Mouse (Mus musculus) erythroblast, adult 5-6 weeks (primary cell): Measurements from ENCODE around the gene Agpat3. TPM values are rescaled to one million over a fixed set of nuclear protein-coding genes. Genes with fewer than 3 reads are reported as not detected.

Experiments
- ATAC-seq: replicated peaks from 2 replicates; pipeline ENCODE4 v1.8.0; 2016; ENCODE audit warnings: moderate number of reproducible peaks, mild to moderate bottlenecking, moderate TSS enrichment, inconsistent platforms; ENCODE audit not compliant: poor library complexity, low FRiP score, severe bottlenecking
- total RNA-seq, 2 experiments: library from RNA; stranded (forward) in 1 of 2; stranded (reverse) in 1 of 2; fragments of 150-400 nt in 1 of 2; fragments of 200-764, 138-1000 nt in 1 of 2; gene quantifications; 2 replicates each; pipeline versions ENCODE4 v1.2.3 to v1.2.4; 2015 to 2017; ENCODE audit warnings: low replicate concordance in 2 of 2

Agpat3 gene
- total RNA-seq, 2 experiments from 2014 or later: 2.6 to 5.8 TPM

- ATAC-seq: no peak
Observed at GRCm38 (mm10) chr10:78272932-78273331, 79.4 kb downstream of the Agpat3 start.

GRCm38 (mm10) chr10:78265881-78266280 is 86.4 kb downstream of the Agpat3 start:
- no peak for ATAC-seq

GRCm38 (mm10) chr10:78264735-78265134 is 87.6 kb downstream of the Agpat3 start:
- no peak for ATAC-seq

GRCm38 (mm10) chr10:78260916-78261650 is 91.2 kb downstream of the Agpat3 start:
- ATAC-seq: no peak

DNA sequence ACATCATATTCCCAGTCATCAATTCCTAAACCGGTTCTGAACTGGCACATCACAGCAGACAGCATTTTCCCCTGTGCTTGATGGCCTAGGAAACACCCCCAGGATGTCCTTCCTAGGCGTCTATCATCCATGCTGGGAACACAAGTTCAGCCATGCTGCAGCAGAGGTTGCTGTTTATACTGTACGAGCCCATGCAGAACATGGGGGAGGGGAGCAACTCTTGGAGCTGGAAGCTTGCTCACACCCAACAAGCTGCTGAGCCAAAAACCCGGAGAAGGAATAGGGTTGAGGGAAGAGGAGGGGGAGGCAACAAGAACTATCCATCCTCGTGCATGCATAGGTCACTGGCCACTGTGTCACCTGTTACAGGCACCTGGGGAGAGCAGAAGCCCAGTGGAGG is 92.0 kb downstream of the Agpat3 start:
- ATAC-seq: no peak

GRCm38 (mm10) chr10:78259702-78260101 is 92.6 kb downstream of the Agpat3 start:
- ATAC-seq: no peak

DNA sequence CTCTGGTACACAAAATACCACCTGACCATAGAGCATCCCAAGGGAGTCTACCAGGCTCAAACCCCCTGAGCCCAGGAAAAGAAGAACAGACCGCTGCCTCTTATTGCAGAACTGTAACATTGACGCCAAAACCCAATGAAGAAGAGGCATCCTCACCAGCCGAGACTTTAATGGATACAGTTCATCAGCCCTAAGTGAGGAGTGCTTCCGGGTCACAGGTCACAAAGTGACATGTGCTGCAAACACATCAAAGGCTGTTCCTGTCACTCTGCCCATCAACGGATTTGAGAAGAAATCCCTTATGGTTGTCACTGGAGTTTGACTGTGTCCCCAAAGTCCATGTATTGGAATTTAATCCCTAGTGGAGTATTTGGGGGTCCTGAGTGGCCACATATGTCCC is 93.1 kb downstream of the Agpat3 start:
- ATAC-seq: no peak

DNA sequence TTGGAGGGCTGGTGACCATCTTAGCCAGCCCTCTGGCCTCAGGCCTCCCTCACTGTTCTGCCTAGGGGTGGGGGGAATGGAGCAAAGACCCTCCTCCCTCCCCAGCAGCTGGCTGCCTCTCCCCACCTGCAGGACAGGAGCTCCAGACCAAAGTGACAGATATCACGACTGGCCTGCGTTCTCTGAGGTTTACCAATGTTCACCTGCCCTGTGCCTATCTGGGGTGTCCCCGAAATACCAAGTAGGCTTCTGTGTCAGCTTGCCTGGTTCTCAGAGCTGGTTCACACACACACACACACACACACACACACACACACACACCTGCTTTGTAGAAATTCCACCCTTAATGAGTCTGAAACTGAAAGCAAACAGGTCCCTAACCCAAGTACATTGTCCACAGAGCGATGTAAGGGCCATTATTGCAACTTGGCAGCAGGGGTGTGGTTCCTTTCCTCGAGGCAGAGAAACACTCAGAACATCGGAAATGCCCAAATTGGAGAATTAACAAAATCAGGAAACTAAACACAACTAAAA is 94.1 kb downstream of the Agpat3 start:
- ATAC-seq: no peak

DNA sequence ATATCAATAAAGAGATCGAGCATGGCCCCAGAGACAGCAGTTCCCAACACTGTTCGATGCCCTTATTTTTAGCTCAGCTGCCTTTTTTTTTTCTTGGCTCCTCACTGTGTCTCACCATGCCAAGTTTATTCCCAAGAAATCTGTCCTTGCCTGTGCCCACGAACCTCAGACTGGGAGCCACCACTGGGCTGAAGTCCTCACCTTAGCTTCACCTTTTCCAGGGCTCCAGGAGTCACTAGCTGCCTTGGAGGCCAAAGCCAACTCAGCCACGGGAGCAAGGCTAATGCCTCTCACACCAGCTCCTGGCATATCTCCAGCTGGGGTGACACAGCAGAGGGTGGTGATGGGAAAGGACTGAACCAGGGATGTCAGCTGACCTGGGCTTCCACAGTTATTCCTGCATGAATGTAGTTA is 96.6 kb downstream of the Agpat3 start:
- peak; percentile 92 for ATAC-seq

GRCm38 (mm10) chr10:78247206-78247605 is 105.1 kb downstream of the Agpat3 start:
- ATAC-seq: no peak

- no peak for ATAC-seq
Observed at GRCm38 (mm10) chr10:78246725-78247124, 105.6 kb downstream of the Agpat3 start.

GRCm38 (mm10) chr10:78245225-78245547 is 107.1 kb downstream of the Agpat3 start:
- ATAC-seq: peak; percentile 45

DNA sequence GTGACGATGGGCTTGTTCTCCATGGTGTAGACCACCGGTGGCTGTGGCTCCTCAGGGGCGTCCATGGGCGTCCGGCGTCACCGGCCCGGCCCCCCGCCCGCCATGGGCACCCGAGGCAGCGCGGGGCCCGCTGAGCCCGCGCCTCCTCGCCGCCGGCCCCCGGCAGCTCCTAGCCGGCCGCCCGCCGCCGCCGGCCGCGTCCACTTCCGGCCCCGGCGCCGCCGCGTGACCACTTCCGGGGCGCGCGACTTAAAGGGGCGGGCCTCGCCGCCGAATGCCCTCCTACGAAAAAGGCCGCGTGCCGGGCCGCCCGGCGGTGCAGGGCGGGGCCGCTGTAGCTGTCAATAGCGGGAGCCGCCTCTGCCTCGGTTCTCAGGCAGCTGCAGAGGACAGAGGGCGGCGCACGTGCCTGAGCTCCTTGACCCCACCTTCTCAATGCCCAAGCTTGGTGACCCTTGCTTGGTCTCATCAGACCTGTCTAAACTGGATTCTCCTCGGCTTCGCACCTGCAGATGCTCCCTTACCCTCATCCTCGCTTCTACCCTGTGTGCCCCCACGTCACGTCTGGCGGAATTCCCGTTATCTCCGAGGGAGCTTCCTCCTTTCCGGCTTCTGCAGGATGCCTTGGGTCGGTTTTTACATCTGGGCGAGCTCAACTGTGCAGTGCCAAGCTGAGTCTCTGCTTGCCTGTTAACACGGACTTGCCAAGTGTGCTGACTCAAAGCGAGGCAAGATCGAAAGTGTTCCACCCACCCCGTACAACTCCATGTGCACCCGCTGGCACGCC is 107.7 kb downstream of the Agpat3 start, which contains the start of gene Trappc10:
Gene Trappc10 (minus strand): TSS at position 204 of the 787 bp plus-strand sequence.
- peak; percentile 90 for ATAC-seq

DNA sequence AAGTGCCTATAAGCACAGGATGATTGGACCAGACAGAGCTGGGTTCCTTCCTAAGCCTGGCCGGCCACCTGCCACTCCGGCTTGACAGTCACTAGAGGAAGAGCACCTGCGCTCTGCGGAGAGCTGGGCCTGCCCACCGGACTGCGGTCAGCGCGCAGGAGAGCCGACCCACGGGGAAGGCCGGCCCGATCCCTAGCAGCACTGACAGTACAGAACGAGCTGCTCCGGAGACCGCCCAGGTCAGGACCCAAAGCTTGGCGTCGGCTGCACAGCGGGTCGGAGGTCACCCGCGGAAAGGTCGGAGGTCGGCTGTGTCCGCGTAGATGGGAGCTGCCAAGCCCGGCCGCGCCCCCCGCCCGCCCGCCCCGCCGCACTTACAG is 108.2 kb downstream of the Agpat3 start:
- peak; percentile 42 for ATAC-seq

GRCm38 (mm10) chr10:78238926-78239325 is 113.4 kb downstream of the Agpat3 start:
- ATAC-seq: no peak

DNA sequence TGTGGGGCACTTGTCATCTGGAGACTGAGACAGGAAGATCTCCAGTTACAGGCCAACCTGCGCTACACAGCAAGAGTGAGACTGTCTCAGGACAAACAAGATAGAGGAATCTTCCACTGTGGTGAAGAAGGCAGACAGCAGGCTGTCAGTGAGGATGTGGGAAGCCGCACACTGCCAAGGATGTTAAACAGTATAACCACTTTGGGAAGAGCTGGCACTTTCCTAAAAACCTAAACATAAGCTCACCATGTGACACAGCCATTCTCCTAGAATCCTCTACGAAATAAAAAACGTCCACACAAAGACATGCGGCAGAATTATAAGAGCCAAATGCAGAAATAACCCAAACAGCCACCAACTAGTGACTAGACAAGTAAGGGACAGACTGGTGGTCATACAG is 114.0 kb downstream of the Agpat3 start:
- ATAC-seq: no peak

DNA sequence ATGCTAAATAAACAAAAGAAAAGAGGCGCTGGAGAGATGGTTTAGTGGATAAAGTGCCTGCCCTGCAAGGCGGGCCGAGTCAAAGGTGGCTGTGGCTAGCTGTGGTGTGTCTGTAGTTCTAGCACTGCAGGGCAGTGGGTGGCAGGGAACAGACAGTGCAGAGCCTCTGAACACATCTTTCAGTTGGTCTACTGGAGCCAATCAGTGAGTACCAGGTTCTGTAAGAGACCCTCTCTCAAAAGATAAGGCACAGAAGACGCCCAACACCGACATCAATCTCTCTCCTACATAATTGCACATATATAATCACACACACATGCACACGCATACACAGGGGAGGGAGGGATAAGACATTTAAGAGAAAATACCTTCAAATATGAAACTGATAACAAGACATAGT is 114.5 kb downstream of the Agpat3 start:
- 0 out of 2 replicates have a peak, but pooled peaks have one; percentile 12 for ATAC-seq

DNA sequence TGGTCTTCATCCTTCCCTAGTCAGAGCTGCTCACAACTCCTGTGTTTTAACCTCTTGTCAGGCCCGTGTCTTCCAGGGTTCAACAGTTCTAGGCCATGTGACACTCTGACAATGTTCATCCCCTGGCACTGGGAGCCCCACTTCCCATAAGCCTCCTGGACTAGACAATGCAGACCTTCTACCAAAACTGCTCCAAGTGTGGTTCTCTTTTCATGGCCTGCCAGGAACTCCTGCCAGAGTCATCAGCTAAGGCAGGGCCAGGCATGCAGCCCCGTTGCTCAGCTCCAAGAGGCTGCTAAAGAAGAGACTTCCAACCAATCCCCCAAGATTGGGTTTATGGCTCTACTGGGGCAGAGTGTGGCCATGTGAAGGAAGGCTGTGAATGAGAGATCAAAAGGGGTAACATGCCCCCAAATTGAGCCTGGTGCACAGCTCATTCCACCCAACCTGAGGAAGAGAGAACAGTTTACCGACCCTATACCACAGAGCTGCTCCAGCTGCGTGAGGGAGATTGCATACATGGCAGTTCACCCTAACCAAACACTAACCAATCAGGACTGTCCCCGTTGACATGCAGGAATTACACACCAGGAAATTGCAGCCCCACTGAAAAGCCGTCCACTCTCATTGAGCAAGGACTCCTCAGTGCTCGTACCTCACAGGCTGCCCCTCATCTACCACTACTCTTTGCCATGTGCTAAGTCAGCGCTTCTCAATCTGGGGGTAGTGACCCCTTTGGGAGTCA is 115.2 kb downstream of the Agpat3 start:
- ATAC-seq: 0 out of 2 replicates have a peak, but pooled peaks have one; percentile 18

DNA sequence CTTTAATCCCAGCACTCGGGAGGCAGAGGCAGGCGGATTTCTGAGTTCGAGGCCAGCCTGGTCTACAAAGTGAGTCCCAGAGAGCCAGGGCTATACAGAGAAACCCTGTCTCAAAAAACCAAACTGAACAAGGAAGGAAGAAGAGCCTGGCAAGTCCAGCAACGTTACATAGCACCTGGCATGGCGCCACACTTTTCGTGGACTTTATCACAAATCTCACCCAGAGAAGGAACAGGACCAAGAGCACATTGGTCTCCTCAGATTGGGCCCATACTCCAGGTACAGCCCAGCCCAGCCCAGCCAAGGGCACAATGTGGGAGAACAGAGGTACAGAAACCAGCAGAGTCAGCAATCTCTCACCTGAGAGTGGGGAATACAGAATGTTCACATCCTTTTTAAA is 118.5 kb downstream of the Agpat3 start:
- no peak for ATAC-seq

DNA sequence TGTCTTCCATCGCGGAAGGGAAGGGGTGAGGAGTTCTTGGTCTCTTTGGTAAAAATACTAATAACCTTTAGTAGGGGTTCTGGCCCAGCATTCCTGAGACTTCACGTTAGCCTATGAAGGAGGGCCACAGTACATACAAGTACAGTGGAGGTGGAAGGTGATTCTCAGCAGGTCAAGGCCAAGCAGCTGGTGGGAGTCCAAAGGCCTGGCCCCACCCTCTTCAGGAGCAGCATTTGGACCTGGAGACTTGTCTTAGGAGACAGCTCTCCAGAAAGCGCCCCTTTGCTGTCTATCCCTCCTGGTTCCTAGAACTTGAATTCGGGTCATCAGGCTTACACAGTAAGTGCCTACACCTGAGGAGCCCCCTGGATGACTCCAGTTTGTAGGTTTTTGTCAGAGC is 119.1 kb downstream of the Agpat3 start:
- no peak for ATAC-seq
